Mouse (Mus musculus) neural tube, embryonic 13.5 days (tissue): ENCODE results near the gene Dixdc1. TPM values are rescaled to one million over a fixed set of nuclear protein-coding genes. Genes with fewer than 3 reads are reported as not detected.

Source experiments
- ATAC-seq: fragments of 200-750 bp; cut with Nextera tagmentation; 2 replicates; pipeline ENCODE4 v1.8.0; 2017; ENCODE audit warnings: low read depth, mild to moderate bottlenecking, moderate TSS enrichment, moderate library complexity
- H3K27ac ChIP-seq: fragments of 300-500 bp; sonication (generic); replicated peaks from 2 replicates; pipeline ENCODE4 v1.5.1; 2015; ENCODE audit warnings: moderate library complexity, mild to moderate bottlenecking, inconsistent platforms
- H3K27me3 ChIP-seq: fragments of 300-500 bp; sonication (generic); 2 replicates; pipeline ENCODE4 v1.6.1; 2015; ENCODE audit warnings: mild to moderate bottlenecking, inconsistent platforms
- H3K36me3 ChIP-seq: fragments of 300-500 bp; sonication (generic); 2 replicates; pipeline ENCODE4 v1.6.1; 2015; ENCODE audit warnings: mild to moderate bottlenecking, inconsistent platforms
- H3K4me1 ChIP-seq: fragments of 300-500 bp; sonication (generic); replicated peaks from 2 replicates; pipeline ENCODE4 v1.6.1; 2015; ENCODE audit warnings: inconsistent platforms
- H3K4me2 ChIP-seq: fragments of 300-500 bp; sonication (generic); 2 replicates; pipeline ENCODE4 v1.6.1; 2015; ENCODE audit warnings: inconsistent platforms, mild to moderate bottlenecking, moderate library complexity
- H3K4me3 ChIP-seq: fragments of 300-500 bp; sonication (generic); 2 replicates; pipeline ENCODE4 v1.5.1; 2015; ENCODE audit warnings: mild to moderate bottlenecking, inconsistent platforms
- H3K9ac ChIP-seq: fragments of 300-500 bp; sonication (generic); 2 replicates; pipeline ENCODE4 v1.6.1; 2015; ENCODE audit warnings: moderate library complexity, mild to moderate bottlenecking, inconsistent platforms
- H3K9me3 ChIP-seq: fragments of 300-500 bp; sonication (generic); 2 replicates; pipeline ENCODE4 v1.6.1; 2016; ENCODE audit warnings: inconsistent platforms
- WGBS: fragments of 180-500 bp; shearing (Covaris S2); methylation state at CpG from one replicate; pipeline ENCODE4 v1.1.7; 2015; 5-methylcytosine and 5-hydroxymethylcytosine counted together
- polyA plus RNA-seq: library from polyadenylated mRNA; unstranded; fragments of >200 nt; fragmentation: Nextera tagmentation; extraction: Ambion mirVana; gene quantifications from 2 replicates; pipeline ENCODE4 v1.2.1, GENCODE M21; 2015

Dixdc1 gene
- polyA plus RNA-seq, 1 experiment from 2014 or later: 31.8 TPM

GRCm38 (mm10) chr9:50616766-50617603 lies 122.3 kb downstream of the Dixdc1 start, which contains the start of the genes Pih1d2 and Nkapd1:
Pih1d2 (plus strand) TSS chr9:50617321.
Nkapd1 (minus strand) TSS chr9:50617464.
- Histone ChIP-seq H3K4me2 (peak within 1 kb of the TSS; percentile 85), H3K4me1 (peaks cover 28% of the 10 kb centered on the region), H3K27ac (peak within 1 kb of the TSS; percentile 97), H3K27me3 (no peaks in the 10 kb centered on the region), H3K36me3 (peaks cover 31% of the 10 kb centered on the region), H3K9me3 (no peaks in the 10 kb centered on the region), H3K4me3 (peak within 1 kb of the TSS; percentile 100), H3K9ac (peak within 1 kb of the TSS; percentile 96)
- under 1% methylated on average over 70 of the region's 81 CpGs for WGBS
- peak; percentile 97 for ATAC-seq

DNA sequence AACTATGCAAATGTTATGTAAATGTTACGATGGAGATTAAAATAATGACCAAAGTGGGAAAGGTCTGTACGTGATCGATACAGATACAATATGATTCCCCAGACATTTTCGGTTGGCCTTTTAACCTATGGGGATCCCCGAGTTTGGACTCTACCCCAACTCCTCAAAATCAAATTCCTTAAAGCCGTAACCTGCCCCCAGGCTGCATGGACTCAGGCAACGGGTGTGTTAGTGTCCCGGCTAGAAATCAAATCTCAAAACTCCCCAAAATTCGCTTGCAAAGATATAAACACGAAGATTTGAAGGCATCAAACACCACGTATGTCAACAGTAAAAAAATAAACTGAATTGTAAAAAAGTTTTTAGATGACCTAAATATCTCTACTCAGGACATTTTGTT lies 123.2 kb downstream of the Dixdc1 start:
- H3K4me1 ChIP-seq: peaks cover 28% of the 10 kb centered on the region
- WGBS: 40% methylated on average over 11 of the region's 11 CpGs
- no peaks in the 10 kb centered on the region for H3K27me3 ChIP-seq

More for the DNA sequence above, 123.2 kb downstream of the Dixdc1 start:
- H3K9me3 ChIP-seq: no peaks in the 10 kb centered on the region
- ATAC-seq: no peak
- peak overlapping the region; percentile 100 for H3K4me3 ChIP-seq
- peaks cover 38% of the 10 kb centered on the region for H3K36me3 ChIP-seq
- peak overlapping the region; percentile 85 for H3K4me2 ChIP-seq
- peak overlapping the region; percentile 96 for H3K9ac ChIP-seq
- H3K27ac ChIP-seq: peak overlapping the region; percentile 97; the same call in 1 of the 2 replicates

Other genes with a start within 250 kb of the Dixdc1 start
- gene Plet1, start 245.0 kb downstream of the Dixdc1 start, polyA plus RNA-seq: 0.54 and 0.81 TPM in 2 replicates
- 104 and 128 TPM in 2 replicates for gene Pts, start 210.8 kb downstream of the Dixdc1 start, polyA plus RNA-seq
- gene Il18, start 184.7 kb downstream of the Dixdc1 start, polyA plus RNA-seq: 15.7 and 17.1 TPM in 2 replicates
- 0.28 and 0.35 TPM in 2 replicates for gene Bco2, start 184.3 kb downstream of the Dixdc1 start, polyA plus RNA-seq
- gene Tex12, start 178.2 kb downstream of the Dixdc1 start, polyA plus RNA-seq: not detected in 2 replicates
- gene Sdhd, start 135.7 kb downstream of the Dixdc1 start, polyA plus RNA-seq: 229 and 243 TPM in 2 replicates
- 366 and 422 TPM in 2 replicates for gene Timm8b, start 135.6 kb downstream of the Dixdc1 start, polyA plus RNA-seq
- 5.2 and 5.8 TPM in 2 replicates for gene Pih1d2, start 122.2 kb downstream of the Dixdc1 start, polyA plus RNA-seq
- 24.6 and 25.7 TPM in 2 replicates for gene Nkapd1, start 122.1 kb downstream of the Dixdc1 start, polyA plus RNA-seq
- gene Dlat, start 79.7 kb downstream of the Dixdc1 start, polyA plus RNA-seq: 48.9 and 50.8 TPM in 2 replicates
- 1.7 and 2.3 TPM in 2 replicates for gene 2310030G06Rik, start 7.0 kb upstream of the Dixdc1 start, polyA plus RNA-seq
- gene Cryab, start 11.8 kb upstream of the Dixdc1 start, polyA plus RNA-seq: 15.3 and 19.5 TPM in 2 replicates
- gene Hspb2, start 12.8 kb upstream of the Dixdc1 start, polyA plus RNA-seq: 2.4 and 4.5 TPM in 2 replicates
- 8.9 and 12.9 TPM in 2 replicates for gene Fdxacb1, start 28.7 kb upstream of the Dixdc1 start, polyA plus RNA-seq
- gene Alg9, start 35.5 kb upstream of the Dixdc1 start, polyA plus RNA-seq: 49.2 and 54.9 TPM in 2 replicates
- gene 1110032A03Rik, start 36.0 kb upstream of the Dixdc1 start, polyA plus RNA-seq: 56.7 and 61.4 TPM in 2 replicates
- 52.0 and 57.6 TPM in 2 replicates for gene Ppp2r1b, start 105.8 kb upstream of the Dixdc1 start, polyA plus RNA-seq